Mouse (Mus musculus) lung, embryonic 16.5 days (tissue): ENCODE data around the gene Urod. TPM values are rescaled to one million over a fixed set of nuclear protein-coding genes. Genes with fewer than 3 reads are reported as not detected.

Experiments
- ATAC-seq: fragments of 200-750 bp; cut with Nextera tagmentation; 2 replicates; pipeline ENCODE4 v1.8.0; 2017; ENCODE audit warnings: low read depth, mild to moderate bottlenecking, moderate library complexity
- H3K27ac ChIP-seq: fragments of 300-500 bp; sonication (generic); 2 replicates; pipeline ENCODE4 v1.5.1; 2014; ENCODE audit warnings: mild to moderate bottlenecking, control low read depth, low read length
- H3K27me3 ChIP-seq: fragments of 300-500 bp; sonication (generic); 2 replicates; pipeline ENCODE4 v1.6.1; 2014; ENCODE audit warnings: low read depth, low read length, mixed read lengths; ENCODE audit not compliant: control insufficient read depth, insufficient read depth
- H3K36me3 ChIP-seq: fragments of 300-500 bp; sonication (generic); 2 replicates; pipeline ENCODE4 v1.6.1; 2014; ENCODE audit warnings: low read length; ENCODE audit not compliant: control insufficient read depth, insufficient read depth
- H3K4me1 ChIP-seq: fragments of 300-500 bp; sonication (generic); replicated peaks from 2 replicates; pipeline ENCODE4 v1.6.1; 2014; ENCODE audit warnings: low read length, mixed read lengths; ENCODE audit not compliant: control insufficient read depth, insufficient read depth
- H3K4me2 ChIP-seq: fragments of 300-500 bp; sonication (generic); 2 replicates; pipeline ENCODE4 v1.6.1; 2014; ENCODE audit warnings: low read depth, low read length, control low read depth
- H3K4me3 ChIP-seq: fragments of 300-500 bp; sonication (generic); 2 replicates; pipeline ENCODE4 v1.5.1; 2014; ENCODE audit warnings: mild to moderate bottlenecking, low read length, control low read depth
- H3K9ac ChIP-seq: fragments of 300-500 bp; sonication (generic); 2 replicates; pipeline ENCODE4 v1.6.1; 2014; ENCODE audit warnings: low read length, control low read depth
- H3K9me3 ChIP-seq: fragments of 300-500 bp; sonication (generic); 2 replicates; pipeline ENCODE4 v1.6.1; 2016; ENCODE audit warnings: low read length; ENCODE audit not compliant: control insufficient read depth
- WGBS: fragments of 180-500 bp; shearing (Covaris S2); extraction: QIAGEN DNeasy Blood & Tissue Kit; methylation state at CpG from one replicate; pipeline ENCODE4 v1.1.7; 2014; 5-methylcytosine and 5-hydroxymethylcytosine counted together
- polyA plus RNA-seq: library from polyadenylated mRNA; unstranded; fragments of >200 nt; fragmentation: Nextera tagmentation; extraction: Ambion mirVana; gene quantifications from 2 replicates; pipeline ENCODE4 v1.2.1, GENCODE M21; 2015

Gene Urod
- polyA plus RNA-seq, 1 experiment from 2014 or later = 102 TPM

GRCm38 (mm10) chr4:117017738-117018137 is 23.5 kb upstream of the Urod start:
- Histone ChIP-seq H3K4me1 (peaks cover 6% of the 10 kb centered on the region), H3K27me3 (no peaks in the 10 kb centered on the region), H3K4me3 (no peak overlapping the region), H3K9me3 (no peaks in the 10 kb centered on the region), H3K4me2 (no peak overlapping the region), H3K9ac (no peak overlapping the region), H3K36me3 (peaks cover 3% of the 10 kb centered on the region; the same call in 1 of the 2 replicates), H3K27ac (no peak overlapping the region)
- 78% methylated on average over 2 of the region's 2 CpGs for WGBS
- no peak for ATAC-seq

GRCm38 (mm10) chr4:117014901-117015415 is 20.7 kb upstream of the Urod start:
- Histone ChIP-seq H3K9ac (no peak overlapping the region), H3K4me3 (no peak overlapping the region), H3K27me3 (no peaks in the 10 kb centered on the region), H3K4me2 (no peak overlapping the region), H3K27ac (no peak overlapping the region), H3K4me1 (no peaks in the 10 kb centered on the region), H3K36me3 (no peaks in the 10 kb centered on the region), H3K9me3 (no peaks in the 10 kb centered on the region)
- WGBS = 44% methylated on average over 4 of the region's 4 CpGs
- ATAC-seq = no peak

GRCm38 (mm10) chr4:117013596-117013995 is 19.4 kb upstream of the Urod start:
- Histone ChIP-seq H3K9me3 (no peaks in the 10 kb centered on the region), H3K27me3 (no peaks in the 10 kb centered on the region), H3K27ac (no peak overlapping the region), H3K4me3 (no peak overlapping the region), H3K4me1 (no peaks in the 10 kb centered on the region), H3K36me3 (no peaks in the 10 kb centered on the region), H3K4me2 (no peak overlapping the region), H3K9ac (no peak overlapping the region)
- no peak for ATAC-seq
- WGBS = 82% methylated on average over 6 of the region's 6 CpGs

- Histone ChIP-seq H3K4me3 (no peak overlapping the region), H3K9me3 (no peaks in the 10 kb centered on the region), H3K27ac (no peak overlapping the region), H3K4me1 (no peaks in the 10 kb centered on the region), H3K27me3 (no peaks in the 10 kb centered on the region), H3K9ac (no peak overlapping the region), H3K36me3 (no peaks in the 10 kb centered on the region), H3K4me2 (no peak overlapping the region)
- ATAC-seq = no peak
- WGBS = 67% methylated on average over 5 of the region's 5 CpGs
Measured at GRCm38 (mm10) chr4:117010231-117010630, 16.0 kb upstream of the Urod start.

GRCm38 (mm10) chr4:117007058-117007457 is 12.8 kb upstream of the Urod start:
- H3K36me3 ChIP-seq = peaks cover 7% of the 10 kb centered on the region; the same call in 1 of the 2 replicates
- no peak overlapping the region for H3K4me3 ChIP-seq
- no peak overlapping the region for H3K4me2 ChIP-seq
- no peaks in the 10 kb centered on the region for H3K9me3 ChIP-seq
- no peaks in the 10 kb centered on the region for H3K4me1 ChIP-seq
- H3K9ac ChIP-seq = no peak overlapping the region
- 53% methylated on average over 3 of the region's 3 CpGs for WGBS
- no peak overlapping the region for H3K27ac ChIP-seq
- H3K27me3 ChIP-seq = no peaks in the 10 kb centered on the region
- ATAC-seq = no peak

- Histone ChIP-seq H3K4me1 (no peaks in the 10 kb centered on the region), H3K9me3 (no peaks in the 10 kb centered on the region), H3K4me3 (no peak overlapping the region), H3K27ac (no peak overlapping the region), H3K36me3 (peaks cover 12% of the 10 kb centered on the region), H3K4me2 (no peak overlapping the region), H3K9ac (no peak overlapping the region), H3K27me3 (no peaks in the 10 kb centered on the region)
- 68% methylated on average over 7 of the region's 7 CpGs for WGBS
- ATAC-seq = no peak
Measured at GRCm38 (mm10) chr4:117005611-117006400, 11.6 kb upstream of the Urod start.

- H3K4me3 ChIP-seq = no peak overlapping the region
- H3K27ac ChIP-seq = no peak overlapping the region
- no peaks in the 10 kb centered on the region for H3K9me3 ChIP-seq
- no peak overlapping the region for H3K9ac ChIP-seq
- H3K27me3 ChIP-seq = no peaks in the 10 kb centered on the region
- no peaks in the 10 kb centered on the region for H3K4me1 ChIP-seq
- peaks cover 17% of the 10 kb centered on the region for H3K36me3 ChIP-seq
- no peak overlapping the region for H3K4me2 ChIP-seq
- ATAC-seq = no peak
- WGBS = 72% methylated on average over 4 of the region's 4 CpGs
Measured at GRCm38 (mm10) chr4:117004649-117005048, 10.4 kb upstream of the Urod start.

GRCm38 (mm10) chr4:117002543-117003521 is 8.6 kb upstream of the Urod start:
- Histone ChIP-seq H3K4me3 (no peak overlapping the region), H3K9me3 (no peaks in the 10 kb centered on the region), H3K9ac (no peak overlapping the region), H3K27ac (no peak overlapping the region), H3K36me3 (peaks cover 17% of the 10 kb centered on the region), H3K27me3 (no peaks in the 10 kb centered on the region), H3K4me2 (no peak overlapping the region), H3K4me1 (no peaks in the 10 kb centered on the region)
- ATAC-seq = peak; percentile 62; the same call in 1 of the 2 replicates
- 51% methylated on average over 38 of the region's 38 CpGs for WGBS

- no peak for ATAC-seq
- Histone ChIP-seq H3K4me2 (no peak overlapping the region), H3K27ac (no peak overlapping the region), H3K27me3 (no peaks in the 10 kb centered on the region), H3K9me3 (no peaks in the 10 kb centered on the region), H3K4me1 (no peaks in the 10 kb centered on the region), H3K36me3 (peaks cover 17% of the 10 kb centered on the region), H3K4me3 (no peak overlapping the region), H3K9ac (no peak overlapping the region)
- 87% methylated on average over 16 of the region's 16 CpGs for WGBS
Measured at GRCm38 (mm10) chr4:117001957-117002356, 7.7 kb upstream of the Urod start.
